Mouse (Mus musculus): ENCODE measurements around the gene Ovgp1. TPM values are rescaled to one million over a fixed set of nuclear protein-coding genes. Genes with fewer than 3 reads are reported as not detected.
A peak's percentile ranks its signal among the peaks of the same experiment; 100 is the strongest.
"Not testable (repeated sequence)": the region's sequence is repeated elsewhere in the genome, so short reads cannot be mapped to it uniquely, and the experiment has no call there.

Gene Ovgp1
- polyA plus RNA-seq, 1 experiment = 5.7 TPM

DNA sequence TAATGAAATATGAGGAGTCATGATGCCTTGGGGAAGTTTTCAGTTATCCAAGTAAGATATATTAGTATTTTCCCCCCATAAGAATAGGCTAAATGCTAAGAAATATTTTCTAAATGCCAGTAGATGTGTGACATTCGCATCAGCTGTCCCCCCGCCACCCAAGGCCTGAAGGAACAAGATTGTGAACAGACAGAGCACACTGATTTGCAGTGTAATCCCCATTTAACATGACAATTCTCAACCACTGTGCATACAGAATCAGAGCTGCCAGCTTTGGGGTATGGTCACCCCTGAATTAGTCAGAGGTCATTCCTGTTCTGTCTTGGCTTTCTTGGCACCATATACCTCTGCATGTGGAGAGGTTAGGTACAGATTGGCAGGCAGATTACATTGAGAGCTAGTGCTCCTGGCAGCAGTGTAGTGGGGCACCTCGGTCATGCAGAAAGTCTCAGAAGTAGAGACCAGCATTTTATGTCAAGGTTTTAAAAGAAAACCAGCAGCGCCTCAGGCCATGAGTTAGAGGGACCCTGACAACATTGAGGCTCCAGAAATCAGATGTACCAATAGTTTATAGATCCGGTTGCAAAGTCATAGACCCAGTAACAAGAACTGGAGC is 1.6 kb upstream of the Ovgp1 start:
- no peaks in the 10 kb centered on the region for H3K9me3 ChIP-seq (replicated peaks; ENCODE audit: control insufficient read depth, insufficient read depth, low read length, poor library complexity, severe bottlenecking)
- no peak for TF ChIP-seq CTCF (IDR thresholded peaks at IDR 0.05; ENCODE audit: low read depth, low read length)
- no peak for TF ChIP-seq EP300 (IDR thresholded peaks at IDR 0.05; ENCODE audit: insufficient read depth, low read depth, low read length)
- no peak for TF ChIP-seq POLR2A (IDR thresholded peaks at IDR 0.05; ENCODE audit: insufficient read depth, low read length)
- H3K9ac ChIP-seq (ENCODE audit: low read depth, poor library complexity, severe bottlenecking) = no peak overlapping the region
- peaks cover 2% of the 10 kb centered on the region for H3K4me1 ChIP-seq (ENCODE audit: control insufficient read depth, insufficient read depth, low read length)
- H3K27ac ChIP-seq (ENCODE audit: insufficient read depth, low read length) = no peak overlapping the region
- H3K36me3 ChIP-seq (ENCODE audit: control insufficient read depth, insufficient read depth, low read length, poor library complexity, severe bottlenecking) = peaks cover 36% of the 10 kb centered on the region
- no peaks in the 10 kb centered on the region for H3K27me3 ChIP-seq (ENCODE audit: control insufficient read depth, insufficient read depth, low read length, poor library complexity, severe bottlenecking)
- H3K4me3 ChIP-seq (ENCODE audit: low read depth, low read length) = no peak overlapping the region

GRCm38 (mm10) chr3:105974174-105974573 is 663 bp downstream of the Ovgp1 start:
- H3K4me1 ChIP-seq (ENCODE audit: control insufficient read depth, insufficient read depth, low read length) = no peaks in the 10 kb centered on the region
- peaks cover 13% of the 10 kb centered on the region for H3K36me3 ChIP-seq (ENCODE audit: control insufficient read depth, insufficient read depth, low read length, poor library complexity, severe bottlenecking)
- H3K4me3 ChIP-seq (ENCODE audit: low read depth, low read length) = no peak overlapping the region
- H3K9me3 ChIP-seq (replicated peaks; ENCODE audit: control insufficient read depth, insufficient read depth, low read length, poor library complexity, severe bottlenecking) = no peaks in the 10 kb centered on the region
- no peaks in the 10 kb centered on the region for H3K27me3 ChIP-seq (ENCODE audit: control insufficient read depth, insufficient read depth, low read length, poor library complexity, severe bottlenecking)
- TF ChIP-seq POLR2A (IDR thresholded peaks at IDR 0.05; ENCODE audit: insufficient read depth, low read length) (no peak), EP300 (IDR thresholded peaks at IDR 0.05; ENCODE audit: insufficient read depth, low read depth, low read length) (no peak), CTCF (IDR thresholded peaks at IDR 0.05; ENCODE audit: low read depth, low read length) (no peak)
- no peak overlapping the region for H3K27ac ChIP-seq (ENCODE audit: insufficient read depth, low read length)
- H3K9ac ChIP-seq (ENCODE audit: low read depth, poor library complexity, severe bottlenecking) = no peak overlapping the region

DNA sequence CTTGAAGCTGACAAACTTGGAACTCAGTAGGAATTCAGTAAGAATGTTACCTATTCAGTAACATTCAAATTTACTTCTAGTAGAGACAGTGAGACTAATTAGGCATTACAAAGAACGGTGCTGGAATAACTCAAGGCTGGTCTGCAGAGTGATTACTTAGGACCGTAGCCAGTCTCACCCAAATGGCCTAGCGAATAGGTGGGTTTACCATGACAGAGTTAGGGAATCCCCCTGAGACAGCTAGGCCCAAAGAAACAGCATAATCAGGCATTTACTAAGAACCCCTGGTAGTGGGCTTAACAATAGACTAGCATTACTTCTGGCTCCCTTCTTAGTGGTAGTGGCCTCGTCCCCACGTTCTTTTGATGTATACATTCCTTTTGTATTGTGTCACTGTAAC is 16.1 kb downstream of the Ovgp1 start:
- H3K27ac ChIP-seq (ENCODE audit: insufficient read depth, low read length); H3K9me3 ChIP-seq (replicated peaks; ENCODE audit: control insufficient read depth, insufficient read depth, low read length, poor library complexity, severe bottlenecking); H3K4me3 ChIP-seq (ENCODE audit: low read depth, low read length); H3K9ac ChIP-seq (ENCODE audit: low read depth, poor library complexity, severe bottlenecking); H3K36me3 ChIP-seq (ENCODE audit: control insufficient read depth, insufficient read depth, low read length, poor library complexity, severe bottlenecking); H3K4me1 ChIP-seq (ENCODE audit: control insufficient read depth, insufficient read depth, low read length); H3K27me3 ChIP-seq (ENCODE audit: control insufficient read depth, insufficient read depth, low read length, poor library complexity, severe bottlenecking): not testable (repeated sequence)

DNA sequence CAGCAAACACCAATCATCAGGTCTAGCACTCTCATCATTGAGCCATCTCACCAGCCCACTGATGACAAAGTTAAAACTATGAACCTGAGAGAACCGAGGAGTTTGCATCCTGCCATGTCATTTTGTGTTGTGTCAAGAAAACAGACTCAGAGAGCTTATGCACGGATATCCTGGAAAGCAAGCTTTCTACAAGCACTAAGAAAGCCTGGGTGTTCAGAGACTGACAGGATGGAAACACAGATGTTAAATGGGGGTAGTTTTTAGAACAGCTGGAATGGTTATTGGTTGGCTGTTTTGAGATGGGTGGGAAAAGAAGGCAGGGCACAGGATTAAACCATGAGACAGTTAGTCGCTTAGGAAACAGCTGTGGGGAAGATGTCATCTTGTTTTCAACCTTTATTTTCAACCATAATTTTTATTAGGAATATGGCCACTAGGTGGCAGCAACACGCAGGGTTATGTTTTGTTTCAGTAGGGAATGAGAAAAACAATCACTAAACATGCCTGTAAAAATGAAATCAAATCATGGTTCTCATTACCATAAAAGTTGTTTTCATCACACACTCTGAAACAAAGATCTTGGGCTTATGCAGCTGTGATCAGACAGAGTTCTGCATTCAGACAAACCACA is 18.3 kb downstream of the Ovgp1 start:
- Histone ChIP-seq H3K4me1 (ENCODE audit: control insufficient read depth, insufficient read depth, low read length) (no peaks in the 10 kb centered on the region), H3K27me3 (ENCODE audit: control insufficient read depth, insufficient read depth, low read length, poor library complexity, severe bottlenecking) (no peaks in the 10 kb centered on the region), H3K9me3 (replicated peaks; ENCODE audit: control insufficient read depth, insufficient read depth, low read length, poor library complexity, severe bottlenecking) (no peaks in the 10 kb centered on the region), H3K9ac (ENCODE audit: low read depth, poor library complexity, severe bottlenecking) (no peak overlapping the region), H3K27ac (ENCODE audit: insufficient read depth, low read length) (no peak overlapping the region), H3K4me3 (ENCODE audit: low read depth, low read length) (no peak overlapping the region), H3K36me3 (ENCODE audit: control insufficient read depth, insufficient read depth, low read length, poor library complexity, severe bottlenecking) (no peaks in the 10 kb centered on the region)
- no peak for TF ChIP-seq EP300 (IDR thresholded peaks at IDR 0.05; ENCODE audit: insufficient read depth, low read depth, low read length)
- peak; percentile 24 for TF ChIP-seq CTCF (IDR thresholded peaks at IDR 0.05; ENCODE audit: low read depth, low read length)
- TF ChIP-seq POLR2A (IDR thresholded peaks at IDR 0.05; ENCODE audit: insufficient read depth, low read length) = no peak

- no peak overlapping the region for H3K27ac ChIP-seq (ENCODE audit: insufficient read depth, low read length)
- H3K4me3 ChIP-seq (ENCODE audit: low read depth, low read length) = no peak overlapping the region
- no peaks in the 10 kb centered on the region for H3K4me1 ChIP-seq (ENCODE audit: control insufficient read depth, insufficient read depth, low read length)
- no peaks in the 10 kb centered on the region for H3K27me3 ChIP-seq (ENCODE audit: control insufficient read depth, insufficient read depth, low read length, poor library complexity, severe bottlenecking)
- no peaks in the 10 kb centered on the region for H3K9me3 ChIP-seq (replicated peaks; ENCODE audit: control insufficient read depth, insufficient read depth, low read length, poor library complexity, severe bottlenecking)
- TF ChIP-seq CTCF (IDR thresholded peaks at IDR 0.05; ENCODE audit: low read depth, low read length) = no peak
- TF ChIP-seq POLR2A (IDR thresholded peaks at IDR 0.05; ENCODE audit: insufficient read depth, low read length) = no peak
- no peak for TF ChIP-seq EP300 (IDR thresholded peaks at IDR 0.05; ENCODE audit: insufficient read depth, low read depth, low read length)
- H3K9ac ChIP-seq (ENCODE audit: low read depth, poor library complexity, severe bottlenecking) = no peak overlapping the region
- H3K36me3 ChIP-seq (ENCODE audit: control insufficient read depth, insufficient read depth, low read length, poor library complexity, severe bottlenecking) = no peaks in the 10 kb centered on the region
Measured at GRCm38 (mm10) chr3:105994730-105995129, 21.2 kb downstream of the Ovgp1 start.

GRCm38 (mm10) chr3:106000707-106001375 is 27.3 kb downstream of the Ovgp1 start:
- Histone ChIP-seq H3K9me3 (replicated peaks; ENCODE audit: control insufficient read depth, insufficient read depth, low read length, poor library complexity, severe bottlenecking) (no peaks in the 10 kb centered on the region), H3K4me3 (ENCODE audit: low read depth, low read length) (peak overlapping the region; percentile 17; the same call in 1 of the 2 replicates), H3K4me1 (ENCODE audit: control insufficient read depth, insufficient read depth, low read length) (no peaks in the 10 kb centered on the region), H3K27me3 (ENCODE audit: control insufficient read depth, insufficient read depth, low read length, poor library complexity, severe bottlenecking) (no peaks in the 10 kb centered on the region), H3K36me3 (ENCODE audit: control insufficient read depth, insufficient read depth, low read length, poor library complexity, severe bottlenecking) (no peaks in the 10 kb centered on the region), H3K27ac (ENCODE audit: insufficient read depth, low read length) (no peak overlapping the region), H3K9ac (ENCODE audit: low read depth, poor library complexity, severe bottlenecking) (no peak overlapping the region)
- TF ChIP-seq POLR2A (IDR thresholded peaks at IDR 0.05; ENCODE audit: insufficient read depth, low read length) (no peak), EP300 (IDR thresholded peaks at IDR 0.05; ENCODE audit: insufficient read depth, low read depth, low read length) (no peak), CTCF (IDR thresholded peaks at IDR 0.05; ENCODE audit: low read depth, low read length) (no peak)

Data from ES-Bruce4 (cell line).